Mouse (Mus musculus) lung, postnatal 36 days (tissue): Measurements from ENCODE around the gene Trmt5.

Experiments used
- DNase-seq: peaks from one replicate; pipeline ENCODE4 v3.0.0; 2022; ENCODE audit warnings: mixed read lengths

The Trmt5 gene

DNA sequence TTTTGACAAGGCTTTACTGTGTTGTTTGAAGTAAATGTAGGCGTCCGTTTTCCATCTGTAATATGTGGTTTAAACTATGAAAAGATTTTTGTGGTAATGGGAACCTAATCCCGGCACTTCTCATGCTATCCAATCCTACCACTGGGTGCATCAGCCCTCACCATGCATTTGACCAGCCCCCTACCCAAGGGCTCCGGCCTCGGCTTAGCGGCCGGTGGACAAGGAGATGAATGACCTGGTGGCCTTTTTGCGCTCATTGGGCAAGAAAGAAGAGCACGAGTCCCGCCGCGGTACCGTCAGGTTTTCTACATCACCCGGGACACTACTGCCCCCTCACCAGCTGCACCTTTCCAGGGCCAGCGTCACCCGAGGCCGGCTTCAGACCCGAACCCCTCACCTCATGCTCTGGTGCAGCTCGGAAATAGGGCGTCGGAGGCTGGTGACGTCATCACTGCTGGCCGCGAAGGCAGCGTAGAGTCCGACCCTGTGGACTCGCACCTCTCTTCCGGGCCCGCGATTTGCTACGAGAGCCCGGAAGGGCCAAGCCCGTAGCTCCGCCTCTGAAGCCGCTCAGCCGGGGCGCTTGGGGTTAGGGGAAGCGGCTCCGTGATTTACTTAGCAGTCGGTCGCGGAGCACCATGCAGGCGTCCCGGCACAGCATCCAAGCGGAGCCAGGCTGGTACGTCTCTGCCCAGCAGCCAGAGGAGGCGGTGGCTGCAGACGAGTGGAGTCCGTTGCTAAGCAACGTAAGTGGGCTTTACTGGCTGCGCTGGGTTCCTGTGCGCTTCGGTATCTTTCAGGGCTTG, at the start of gene Trmt5, which contains the start of gene Slc38a6:
Gene Trmt5, minus strand, starts transcription at position 424 of the 806 bp plus-strand sequence.
Gene Slc38a6, plus strand, starts transcription at position 493 of the 806 bp plus-strand sequence.
- peak; percentile 95 for DNase-seq

- DNase-seq = no peak
Measured at GRCm38 (mm10) chr12:73334051-73334551, 47.6 kb upstream of the Trmt5 start.

DNA sequence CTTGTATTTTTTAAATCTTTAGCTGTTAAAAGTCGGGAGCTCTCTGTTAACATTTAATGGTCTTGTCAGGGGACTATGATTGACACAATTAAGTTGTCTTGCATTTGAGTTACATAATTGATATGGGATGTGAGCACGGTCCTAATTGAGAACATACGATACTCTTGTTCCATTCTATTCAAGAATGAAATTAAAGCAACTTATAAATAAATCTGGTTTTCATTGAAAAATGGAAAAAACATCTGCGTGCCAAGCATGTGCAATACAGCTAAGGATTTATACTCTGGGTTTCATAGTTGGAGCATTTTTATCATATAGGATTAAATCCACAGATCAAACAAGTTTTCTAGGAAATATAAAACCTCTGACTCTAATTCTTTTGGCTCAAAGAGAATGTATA, 46.2 kb upstream of the Trmt5 start:
- no peak for DNase-seq

DNA sequence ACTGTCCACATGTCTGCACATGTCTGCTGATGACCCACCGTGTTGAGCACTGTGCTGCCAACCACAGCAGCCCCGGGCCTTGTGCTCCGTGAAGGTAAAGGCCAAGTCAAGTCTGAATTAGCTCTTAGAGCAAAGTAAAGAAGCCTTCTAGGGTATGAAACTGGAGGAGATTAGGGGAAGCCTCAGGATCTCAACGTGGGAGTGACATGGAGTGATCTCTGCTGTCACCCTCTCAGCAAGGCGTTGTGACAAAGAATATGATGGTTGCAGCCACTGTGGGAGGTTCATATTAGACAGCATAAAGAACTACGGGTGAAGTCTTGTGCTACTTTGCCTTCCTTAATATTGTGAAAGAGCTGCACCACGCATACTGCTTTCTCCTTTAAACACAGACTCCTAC, 43.7 kb upstream of the Trmt5 start:
- no peak for DNase-seq

GRCm38 (mm10) chr12:73328448-73329167, 42.1 kb upstream of the Trmt5 start:
- DNase-seq = no peak

DNA sequence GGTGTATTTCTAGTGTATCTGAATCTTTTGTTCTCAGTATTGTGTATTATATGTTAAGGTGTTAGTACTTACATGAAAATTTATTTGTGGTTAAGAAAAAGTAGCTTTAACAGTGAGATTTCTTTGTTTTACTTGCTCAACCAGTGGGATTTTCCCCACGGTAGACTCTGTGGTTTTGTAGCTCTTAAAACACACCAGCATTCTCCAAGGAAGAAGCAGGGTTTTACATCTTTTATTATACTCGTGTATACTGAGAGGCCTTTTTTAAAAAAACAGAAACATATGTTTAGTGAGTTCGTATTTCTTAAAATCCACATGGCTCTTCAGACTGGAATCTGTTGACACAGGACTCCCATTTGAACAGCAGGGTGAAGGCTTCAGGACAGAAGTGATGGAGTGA, 40.9 kb upstream of the Trmt5 start:
- no peak for DNase-seq

DNA sequence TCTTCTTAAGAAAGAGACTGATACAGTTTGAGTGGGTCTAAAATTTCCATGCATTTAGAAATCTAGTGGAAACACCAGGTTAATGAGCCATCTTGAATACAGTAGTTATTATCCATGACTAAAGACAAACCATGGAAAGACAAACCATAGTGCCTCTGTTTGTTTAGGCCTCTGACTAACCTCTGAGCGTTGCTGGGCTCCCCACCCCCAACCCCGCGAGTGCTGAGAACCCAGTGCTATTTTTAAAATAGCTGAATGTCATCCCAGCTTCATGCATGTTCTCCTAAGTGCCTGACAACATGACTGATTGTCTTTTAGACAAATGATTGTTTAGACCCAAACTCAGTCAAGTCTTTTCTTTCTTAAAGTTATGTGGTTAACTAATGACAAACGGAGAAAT, 39.1 kb upstream of the Trmt5 start:
- DNase-seq = no peak

GRCm38 (mm10) chr12:73325181-73325580, 38.7 kb upstream of the Trmt5 start:
- DNase-seq = no peak

- DNase-seq = peak; percentile 68
Measured at GRCm38 (mm10) chr12:73324742-73325141, 38.2 kb upstream of the Trmt5 start.

DNA sequence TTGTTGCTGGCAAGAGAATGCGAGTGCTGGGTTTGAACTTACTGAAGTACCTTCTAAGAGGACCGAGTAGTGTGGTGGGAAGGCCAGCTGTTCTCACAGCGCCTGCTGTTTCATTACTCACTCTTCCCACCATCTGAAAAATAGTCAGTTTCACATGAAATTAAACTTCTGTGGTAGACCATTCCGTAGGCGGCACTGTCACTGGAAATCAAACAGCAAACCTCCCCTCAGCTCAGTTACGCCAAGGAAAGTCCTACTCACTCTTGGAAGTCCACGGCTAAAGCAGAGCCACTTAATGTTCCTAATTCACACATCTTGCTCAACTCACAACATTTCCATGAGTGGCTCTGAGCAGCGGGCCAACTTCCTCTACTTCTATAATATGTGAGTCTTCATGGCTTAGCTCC, 37.7 kb upstream of the Trmt5 start:
- DNase-seq = peak; percentile 78

DNA sequence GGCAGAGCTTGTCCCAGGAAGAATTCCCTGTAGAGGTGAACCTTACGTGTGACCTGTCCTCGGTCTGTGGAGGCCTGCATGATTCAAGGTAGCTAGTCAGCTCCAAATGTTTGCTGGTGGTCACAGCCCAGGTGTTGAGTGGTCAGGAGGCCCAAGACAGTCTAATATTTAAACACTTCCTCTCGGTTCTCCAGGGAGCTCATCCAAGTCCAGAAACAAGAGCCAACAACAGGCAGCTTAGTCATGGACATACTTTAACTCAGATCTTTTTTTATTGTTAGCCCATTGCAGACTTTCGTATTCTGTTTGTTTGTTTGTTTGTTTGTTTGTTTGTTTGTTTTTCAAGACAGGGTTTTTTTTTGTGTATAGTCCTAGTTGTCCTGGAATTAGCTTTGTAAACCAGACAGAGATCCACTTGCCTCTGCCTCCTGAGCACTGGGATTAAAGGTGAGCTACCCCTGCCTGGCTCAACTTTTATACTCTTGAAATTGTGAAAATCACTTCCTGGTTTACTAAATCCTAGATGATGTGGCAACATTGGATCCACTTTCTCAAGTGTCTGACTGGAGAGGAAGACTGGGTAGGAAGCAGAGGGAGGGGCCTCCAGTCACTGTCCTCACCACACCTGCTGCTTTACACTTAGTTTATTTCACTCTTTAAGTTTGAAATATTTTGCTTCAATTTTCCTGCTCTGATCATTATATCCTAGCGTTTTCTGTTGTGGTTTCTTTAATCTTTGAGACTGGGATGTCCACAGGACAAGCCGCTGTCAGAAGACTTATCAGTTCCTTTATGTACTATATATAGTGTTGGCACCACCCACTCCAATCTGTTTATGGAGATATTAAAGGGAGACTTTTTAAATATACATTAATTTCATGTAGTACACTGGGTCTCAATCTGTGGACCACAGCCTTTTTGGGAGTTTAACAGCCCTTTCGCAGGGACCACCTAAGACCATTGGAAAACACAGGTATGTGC, 31.5 kb upstream of the Trmt5 start:
- DNase-seq = no peak

GRCm38 (mm10) chr12:73308711-73309110, 22.2 kb upstream of the Trmt5 start:
- DNase-seq = no peak

GRCm38 (mm10) chr12:73307750-73308149, 21.2 kb upstream of the Trmt5 start:
- no peak for DNase-seq

- DNase-seq = no peak
Measured at GRCm38 (mm10) chr12:73304636-73305035, 18.1 kb upstream of the Trmt5 start.

DNA sequence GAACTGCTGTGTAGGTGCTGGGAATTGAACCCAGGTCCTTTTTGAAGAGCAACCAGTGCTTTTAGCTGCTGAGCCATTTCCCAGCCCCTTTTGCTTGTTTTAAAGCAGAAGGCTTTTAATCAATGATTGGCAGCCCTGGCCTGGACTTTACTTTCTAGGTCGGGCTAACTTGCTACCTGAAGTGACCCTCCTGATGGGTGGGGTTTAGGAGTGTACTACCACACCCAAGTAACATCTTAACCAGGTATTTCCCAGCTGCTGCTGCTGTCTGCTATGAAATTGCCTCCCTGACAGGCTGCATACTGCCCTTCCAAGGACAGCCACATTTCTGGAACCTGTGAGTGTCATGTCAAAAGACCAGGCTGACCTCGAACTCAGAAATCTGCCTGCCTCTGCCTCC, 14.0 kb upstream of the Trmt5 start:
- no peak for DNase-seq

- no peak for DNase-seq
Measured at GRCm38 (mm10) chr12:73298621-73299020, 12.1 kb upstream of the Trmt5 start.

GRCm38 (mm10) chr12:73295505-73296140, 9.1 kb upstream of the Trmt5 start:
- no peak for DNase-seq

- DNase-seq = no peak
Measured at GRCm38 (mm10) chr12:73294884-73295283, 8.4 kb upstream of the Trmt5 start.

- no peak for DNase-seq
Measured at GRCm38 (mm10) chr12:73288626-73289025, 2.1 kb upstream of the Trmt5 start.

DNA sequence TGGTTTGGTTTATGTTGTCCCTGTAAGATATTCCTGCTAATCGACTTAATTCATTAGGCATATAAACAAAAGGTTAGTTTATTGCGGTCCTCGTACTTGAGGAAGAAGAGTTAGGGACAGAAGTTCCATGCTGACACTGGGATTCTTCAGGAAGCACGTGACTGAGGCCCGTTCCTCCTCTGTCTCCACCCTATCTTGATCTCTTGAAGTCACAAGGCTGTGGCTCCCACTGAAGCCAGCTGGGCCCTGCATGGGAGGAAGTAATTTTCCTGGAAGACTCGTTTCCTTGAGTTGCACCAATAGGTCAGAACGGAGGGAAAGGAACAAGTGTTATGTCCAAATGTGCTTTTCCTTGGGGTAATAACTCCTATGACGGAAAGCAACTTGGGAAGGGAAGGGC, 1.1 kb upstream of the Trmt5 start:
- peak; percentile 69 for DNase-seq

DNA sequence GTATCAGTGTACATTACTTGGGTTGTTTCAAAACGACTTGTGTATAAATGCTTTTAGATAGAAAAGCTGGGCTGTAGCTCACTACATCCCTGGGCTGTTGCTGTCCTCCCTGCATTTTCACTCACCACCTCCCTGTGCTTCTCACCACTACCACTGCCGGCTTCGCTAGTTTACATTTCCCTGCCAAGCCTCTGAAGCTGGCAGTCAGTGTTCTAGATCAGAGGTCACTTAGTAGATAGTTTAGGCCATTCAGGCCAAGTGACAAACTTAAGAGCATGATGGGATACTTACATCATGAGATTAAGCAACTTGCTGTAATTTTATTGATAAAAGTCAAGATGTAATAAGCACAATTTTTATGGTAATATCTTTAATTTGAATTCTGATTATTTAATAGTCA, 11.6 kb downstream of the Trmt5 start:
- DNase-seq = no peak

GRCm38 (mm10) chr12:73269933-73270332, 16.6 kb downstream of the Trmt5 start:
- no peak for DNase-seq
